Mouse (Mus musculus) erythroblast, embryonic 14.5 days (primary cell): ENCODE measurements around the gene Acss3.

ENCODE experiments used
- GATA1 ChIP-seq: IDR thresholded peaks from 2 replicates; pipeline ENCODE4 v1.6.1; 2012; ENCODE audit warnings: low read length, inconsistent platforms, mixed read lengths
- TAL1 ChIP-seq: IDR thresholded peaks from 3 replicates; pipeline ENCODE4 v1.6.1; 2012; ENCODE audit warnings: low read length, inconsistent platforms, mixed read lengths

DNA sequence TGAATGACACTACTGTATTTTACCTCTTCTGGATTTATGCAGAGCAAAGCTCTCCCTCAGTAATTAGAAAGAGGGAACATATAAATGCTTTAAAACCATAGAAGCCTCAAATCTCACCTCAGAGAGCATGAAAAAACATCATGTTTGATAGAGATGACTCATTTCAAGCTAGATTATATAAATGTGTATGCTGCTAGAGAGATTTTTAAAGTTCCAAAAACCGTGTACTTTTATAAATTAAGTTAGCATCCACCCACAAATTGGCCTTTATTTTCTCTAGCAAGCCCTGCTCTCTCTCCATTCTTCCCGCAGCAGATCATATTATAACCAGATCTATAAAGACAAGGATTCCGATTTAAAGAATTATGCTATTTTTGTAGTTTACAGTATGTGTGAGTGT lies 164.4 kb downstream of the Acss3 start:
- no peak for TF ChIP-seq GATA1
- TF ChIP-seq TAL1 = no peak
